Mouse (Mus musculus): ENCODE data around the gene Gsg1l2.

Gsg1l2 gene

DNA sequence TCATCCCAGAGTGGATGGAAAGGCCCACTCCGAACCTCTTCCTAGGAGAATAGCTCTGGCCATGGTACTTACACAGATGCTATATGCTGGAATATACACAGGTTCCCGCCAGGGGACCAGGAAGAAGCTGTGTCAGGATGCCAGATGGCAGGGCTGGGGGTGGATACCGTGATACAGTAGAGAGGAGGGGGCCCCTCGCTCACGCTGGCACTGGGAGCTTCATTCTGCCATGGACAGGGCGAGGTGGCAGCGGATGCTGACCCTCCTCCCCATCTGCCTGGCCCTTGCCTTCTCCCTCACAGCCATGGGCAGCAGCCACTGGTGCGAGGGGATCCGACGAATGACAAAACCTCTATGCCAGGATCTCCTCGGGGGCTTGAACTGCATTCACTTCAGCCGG is at the start of gene Gsg1l2:
Gene Gsg1l2, plus strand, starts transcription at position 230 of the 400 bp plus-strand sequence.
- peak in 1 of 2 experiments; percentile 11 for DNase-seq

DNA sequence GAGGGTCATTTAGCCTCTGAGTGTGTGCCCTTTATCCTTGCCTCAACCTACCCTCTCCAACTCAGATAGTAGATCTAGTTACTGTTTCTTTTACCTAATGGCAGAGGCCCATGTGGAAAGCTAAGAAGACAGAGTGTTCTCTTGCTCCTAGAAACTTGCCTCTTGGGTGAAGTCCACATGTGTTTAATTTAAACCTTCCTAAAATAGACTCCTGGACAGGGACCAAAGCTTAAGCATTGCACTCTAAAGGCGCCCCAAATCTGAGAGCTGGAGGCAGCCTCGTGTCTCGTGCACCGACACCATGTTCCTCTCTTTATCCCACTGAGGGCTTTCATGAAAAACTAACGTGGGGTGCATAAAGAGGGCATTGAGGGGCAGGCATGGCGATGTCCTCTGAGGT is 47.3 kb upstream of the Gsg1l2 start:
- no peak for DNase-seq

GRCm38 (mm10) chr11:67728726-67729125 is 45.7 kb upstream of the Gsg1l2 start:
- no peak for DNase-seq

DNA sequence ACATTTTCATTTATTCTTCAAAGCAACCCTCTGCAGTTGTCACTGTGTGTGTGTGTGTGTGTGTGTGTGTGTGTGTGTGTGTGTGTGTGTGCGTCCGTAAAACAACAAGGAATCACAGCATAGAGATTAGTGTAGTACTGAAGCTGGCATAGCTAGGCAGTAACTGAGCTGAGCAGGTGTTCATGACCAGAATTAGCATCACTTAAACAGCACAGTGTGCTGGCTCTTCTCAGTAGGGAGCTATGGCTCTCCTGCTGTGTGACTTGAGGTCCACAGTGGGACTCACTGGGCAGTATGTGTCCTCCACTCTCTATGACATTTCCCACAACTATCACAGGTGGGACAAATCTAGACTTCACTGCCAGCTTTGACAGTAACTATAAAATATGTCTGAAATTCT is 43.4 kb upstream of the Gsg1l2 start:
- no peak for DNase-seq

DNA sequence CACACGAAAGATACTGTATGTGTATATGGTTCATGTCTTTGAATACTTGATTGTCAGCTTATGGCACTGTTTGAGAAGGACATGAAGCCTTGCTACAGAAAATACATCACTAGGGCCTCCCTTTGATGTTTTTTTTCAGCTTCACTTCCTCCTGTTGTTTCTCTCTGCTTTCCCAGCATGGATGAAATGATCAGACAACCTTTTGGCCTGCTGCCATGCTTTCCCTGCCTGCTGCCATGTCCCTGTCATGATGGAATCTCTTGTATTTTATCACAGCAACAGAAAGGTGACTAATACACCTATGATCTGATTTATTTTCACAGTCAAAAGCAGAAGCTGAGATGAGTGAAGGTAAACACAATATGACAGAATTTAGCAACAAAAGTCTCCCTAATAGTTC is 40.7 kb upstream of the Gsg1l2 start:
- peak in 1 of 2 experiments; percentile 6 for DNase-seq

DNA sequence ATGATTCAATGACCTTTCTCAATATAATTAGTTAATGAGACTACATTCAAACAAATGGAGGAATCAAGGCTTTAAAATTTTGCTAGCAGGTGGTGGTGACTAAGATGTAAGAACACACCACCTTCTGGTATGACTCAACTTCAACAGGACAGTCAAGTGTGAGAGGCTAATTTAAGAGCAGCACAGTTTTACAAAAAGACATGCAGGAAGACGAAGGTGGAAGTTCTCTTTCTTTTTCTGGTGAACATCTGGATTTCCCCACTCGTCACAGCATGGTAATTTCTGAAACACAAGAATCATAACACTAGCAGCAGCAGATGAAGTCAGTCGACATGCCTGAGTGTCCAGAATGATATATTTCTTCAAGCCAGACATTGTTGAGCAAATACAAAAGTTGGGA is 39.8 kb upstream of the Gsg1l2 start:
- DNase-seq, result no peak

GRCm38 (mm10) chr11:67738345-67738744 is 36.1 kb upstream of the Gsg1l2 start:
- DNase-seq, result no peak

GRCm38 (mm10) chr11:67738846-67739490 is 35.4 kb upstream of the Gsg1l2 start:
- DNase-seq, result no peak

- no peak for DNase-seq
Measured at GRCm38 (mm10) chr11:67741569-67741968, 32.8 kb upstream of the Gsg1l2 start.

DNA sequence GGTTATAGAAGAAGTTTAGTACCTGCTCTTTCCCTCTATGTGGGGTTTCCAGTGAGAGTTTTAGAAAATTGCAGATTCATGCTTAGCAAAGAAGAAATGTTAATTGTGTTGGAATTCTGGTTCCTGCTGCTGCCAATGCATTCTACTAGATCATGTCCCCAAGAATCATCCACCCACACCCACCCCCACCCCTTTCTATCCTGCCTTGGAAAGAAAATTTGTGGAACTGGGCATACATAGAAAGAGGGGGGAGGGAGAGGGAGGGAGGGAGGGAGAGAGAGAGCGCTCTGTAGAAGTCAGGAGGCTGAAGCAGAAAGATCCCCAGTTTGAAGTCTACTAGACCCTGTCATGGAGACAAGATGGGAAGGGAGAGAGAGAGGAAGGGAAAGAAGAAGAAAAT is 18.1 kb upstream of the Gsg1l2 start:
- DNase-seq, result no peak

DNA sequence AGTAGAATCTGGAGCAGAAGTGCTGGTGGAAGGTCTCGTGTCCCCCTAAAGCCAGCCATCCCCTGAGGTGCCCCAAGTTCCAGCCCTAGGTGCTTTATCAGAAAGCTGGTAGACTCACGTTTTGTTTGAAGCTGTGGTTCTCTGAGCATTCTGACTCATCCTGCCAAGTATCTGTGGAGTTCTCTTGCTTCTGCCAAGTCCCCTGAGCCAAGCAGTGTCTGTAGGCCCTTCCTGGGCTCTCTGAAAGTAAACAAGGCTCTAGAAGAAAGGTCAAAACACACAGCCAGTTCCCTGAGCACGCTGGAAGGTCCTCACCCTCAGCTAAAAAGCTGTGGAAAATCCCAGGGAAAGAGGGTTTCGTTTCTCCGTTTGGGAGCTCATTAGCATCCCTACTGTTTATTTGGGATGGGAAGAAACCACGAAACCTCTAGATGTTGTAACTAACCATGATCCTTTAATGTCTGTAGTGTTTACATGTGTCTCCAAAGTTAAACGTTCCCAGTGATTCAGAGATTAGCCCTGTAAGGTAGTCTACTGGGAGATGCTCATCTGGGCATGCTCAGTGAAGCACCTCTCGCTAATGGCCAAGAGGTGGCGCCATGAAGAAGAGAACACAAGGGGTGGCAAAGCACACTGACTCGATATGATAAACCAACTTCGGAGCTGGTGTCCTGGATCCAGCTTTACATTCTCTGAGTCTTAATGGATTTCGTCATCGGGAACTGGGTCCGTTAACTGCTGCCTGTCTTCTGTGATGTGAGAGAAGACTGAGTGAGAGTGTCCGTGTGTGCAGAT is 16.8 kb upstream of the Gsg1l2 start:
- peak in 1 of 2 experiments; percentile 13 for DNase-seq

DNA sequence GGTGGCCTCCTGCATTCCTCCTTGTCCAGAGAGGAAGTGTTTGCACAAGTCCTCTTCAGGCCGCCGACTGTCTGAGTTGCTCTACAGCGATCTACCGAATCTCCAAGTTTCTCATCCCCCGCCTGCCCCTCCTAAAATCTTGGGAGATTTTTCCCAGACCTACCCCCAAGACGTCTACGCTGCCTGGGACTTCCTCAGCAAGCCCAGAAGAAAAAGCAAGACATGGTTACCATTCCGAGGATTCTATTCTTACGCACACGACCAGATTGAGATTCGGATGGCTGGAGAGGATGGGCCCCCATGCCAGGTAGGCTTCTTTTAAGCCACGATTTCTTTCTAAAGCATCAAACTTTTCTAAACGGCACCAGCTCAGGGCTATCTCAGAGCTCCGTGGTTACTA is 3.4 kb upstream of the Gsg1l2 start, which contains the start of gene Glp2r:
Gene Glp2r, minus strand, starts transcription at position 101 of the 400 bp plus-strand sequence.
- DNase-seq, result no peak

DNA sequence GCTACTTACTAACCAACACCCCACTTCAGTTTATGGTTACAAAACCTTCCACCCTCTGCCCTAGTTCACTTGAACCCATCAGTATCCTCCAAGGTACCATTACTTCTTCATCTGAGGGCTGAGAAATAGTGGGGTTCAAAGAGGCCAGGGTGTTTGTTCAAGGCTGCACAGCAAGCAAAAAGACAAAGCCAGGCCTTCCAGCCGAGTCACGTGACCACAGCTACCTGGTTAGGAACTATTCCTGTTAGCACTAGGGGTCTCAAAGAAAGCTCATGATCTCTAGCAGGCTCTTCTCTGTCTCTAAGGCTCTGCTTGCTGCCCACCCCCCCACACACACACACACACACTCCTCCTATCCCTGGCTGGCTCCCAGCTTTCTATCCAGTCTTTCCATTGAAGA is 2.7 kb upstream of the Gsg1l2 start:
- DNase-seq, result no peak

DNA sequence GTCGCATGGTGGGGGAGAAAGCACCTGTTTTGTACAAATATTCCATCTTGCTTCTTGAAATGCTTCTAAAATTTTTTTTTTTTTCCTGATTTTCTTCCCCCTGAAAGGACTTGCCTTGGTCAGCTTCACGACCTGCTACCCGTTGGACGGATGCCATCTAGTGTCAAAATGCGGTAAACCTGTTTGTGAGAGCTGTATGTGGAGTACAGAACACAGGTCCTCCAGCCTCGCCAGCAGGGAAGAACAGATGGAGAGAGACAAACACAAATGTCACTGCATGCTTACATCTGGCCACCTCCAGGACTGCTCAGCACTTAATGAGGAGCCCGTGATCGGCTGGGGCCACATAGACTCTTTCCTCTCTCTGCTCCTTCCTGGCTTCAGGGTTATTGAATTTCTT is 1.8 kb upstream of the Gsg1l2 start:
- peak; percentile 56 to 62 for DNase-seq

DNA sequence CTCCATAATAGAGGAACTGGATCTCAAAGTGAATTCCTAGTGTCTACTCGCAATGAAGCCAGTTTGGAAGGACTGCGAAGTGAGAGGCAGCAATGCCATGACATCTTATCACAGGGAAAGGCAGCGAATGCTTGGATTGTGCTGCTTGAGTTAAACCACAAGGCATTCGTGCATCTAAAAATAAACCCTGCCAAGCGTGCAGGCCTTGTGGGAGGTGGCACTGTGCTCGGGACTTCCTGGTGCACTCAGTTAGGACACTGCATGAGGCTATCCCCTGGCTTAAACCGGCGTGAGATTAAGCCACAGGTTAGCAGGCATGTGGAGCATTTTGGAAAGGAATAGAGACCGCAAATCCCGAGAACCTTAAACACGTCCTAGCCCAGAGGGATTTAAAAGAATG is 15.8 kb downstream of the Gsg1l2 start:
- no peak for DNase-seq

GRCm38 (mm10) chr11:67797931-67798330 is 23.5 kb downstream of the Gsg1l2 start, which contains the start of gene Dhrs7c:
TSS of gene Dhrs7c (plus strand) at chr11:67798187.
- DNase-seq, result peak; percentile 31 to 32

DNA sequence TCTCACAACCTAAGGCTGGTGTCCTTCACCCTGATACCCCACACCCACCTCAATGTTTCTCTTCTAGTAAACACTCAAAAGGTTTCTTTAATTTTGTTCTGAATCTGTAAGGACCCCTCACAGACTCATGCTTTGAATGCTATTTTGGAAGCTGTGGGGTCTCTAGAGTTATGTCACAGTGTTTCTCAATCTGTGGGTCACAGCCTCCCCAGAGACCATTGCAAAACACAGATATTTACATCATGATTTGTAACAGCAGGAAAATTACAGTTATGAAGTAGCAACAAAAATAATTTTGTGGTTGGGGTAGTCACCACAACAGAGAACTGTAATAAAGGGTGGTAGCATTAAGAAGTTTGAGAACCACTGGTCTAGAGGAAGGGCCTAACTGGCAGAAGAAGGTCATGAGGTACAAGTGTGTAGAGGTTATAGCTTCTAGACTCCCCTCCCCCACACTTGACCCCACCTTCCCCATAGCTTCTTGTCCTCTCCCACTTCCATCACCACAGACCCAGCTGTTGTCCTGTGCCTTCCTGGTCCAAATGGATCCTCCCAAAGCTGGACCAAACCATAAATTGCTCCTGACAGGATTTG is 25.8 kb downstream of the Gsg1l2 start:
- no peak for DNase-seq

DNA sequence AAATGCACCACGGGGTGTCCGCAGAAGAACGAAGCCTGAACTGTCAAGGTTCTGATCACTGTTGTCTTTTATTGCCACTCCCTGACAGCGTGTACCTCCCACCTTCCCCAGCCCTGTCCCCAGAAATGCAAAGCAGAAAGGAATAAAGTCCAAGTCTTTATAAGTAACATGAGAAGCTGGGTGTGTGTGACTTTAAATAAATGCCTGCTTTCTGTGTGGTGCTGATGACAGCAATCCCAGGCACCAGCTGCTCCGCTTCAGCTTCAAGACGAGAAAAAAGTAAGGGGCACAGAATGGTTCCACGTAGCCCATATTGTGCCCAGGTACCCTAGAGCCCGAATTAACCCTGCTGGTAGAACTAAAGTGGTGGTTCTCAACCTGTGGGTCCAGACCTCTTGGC is 26.8 kb downstream of the Gsg1l2 start:
- DNase-seq, result no peak

- no peak for DNase-seq
Measured at GRCm38 (mm10) chr11:67805538-67805937, 31.1 kb downstream of the Gsg1l2 start.

GRCm38 (mm10) chr11:67806832-67807597 is 32.6 kb downstream of the Gsg1l2 start:
- DNase-seq, result no peak

DNA sequence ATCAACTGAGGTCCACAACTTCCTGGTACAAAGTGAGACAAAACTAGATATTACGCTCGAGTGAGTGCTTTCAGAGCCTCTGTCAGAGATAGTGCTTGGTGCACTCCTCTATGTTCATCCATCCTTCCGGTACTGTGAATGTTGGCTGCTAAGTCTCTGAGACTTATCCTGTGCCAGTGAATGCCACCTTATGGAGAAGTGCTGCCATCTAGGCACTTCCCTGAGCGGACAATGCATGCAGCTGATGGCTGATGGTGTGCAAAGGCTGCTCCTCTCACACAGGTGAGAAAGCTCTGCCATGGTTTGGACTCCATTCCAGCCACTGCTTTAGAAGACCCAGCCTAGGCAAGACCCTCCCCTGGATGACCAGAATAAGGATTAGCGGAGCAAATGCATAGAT is 33.6 kb downstream of the Gsg1l2 start:
- no peak for DNase-seq

DNA sequence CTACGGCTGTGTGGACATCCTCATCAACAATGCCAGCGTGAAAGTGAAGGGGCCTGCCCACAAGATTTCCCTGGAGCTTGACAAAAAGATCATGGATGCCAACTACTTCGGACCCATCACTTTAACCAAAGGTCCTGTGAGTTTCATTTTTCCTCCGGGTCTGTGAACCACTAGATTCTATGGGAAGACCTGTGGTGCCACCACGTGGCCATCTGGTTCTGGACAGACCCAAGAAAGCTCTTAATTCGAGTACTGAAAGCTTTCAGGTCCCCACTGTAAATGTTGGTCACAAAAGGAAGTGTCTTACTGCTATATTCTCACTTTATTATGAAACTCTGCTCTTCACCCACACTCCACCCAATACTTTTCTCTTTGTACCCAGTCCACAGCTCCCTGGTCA is 37.1 kb downstream of the Gsg1l2 start:
- DNase-seq, result peak; percentile 37 to 46

- DNase-seq, result peak; percentile 26 to 42
Measured at GRCm38 (mm10) chr11:67819604-67820003, 45.2 kb downstream of the Gsg1l2 start.

Measured in cerebellum, postnatal 36 days (tissue).